Mouse (Mus musculus) urinary bladder, postnatal 14 days (tissue): Measurements from ENCODE around the gene Nfatc3.

Experiments used
- DNase-seq: peaks from one replicate; pipeline ENCODE4 v3.0.0; 2021; ENCODE audit warnings: low spot score

Gene Nfatc3

GRCm38 (mm10) chr8:106056455-106056982 is 2.1 kb upstream of the Nfatc3 start:
- DNase-seq: no peak

GRCm38 (mm10) chr8:106059613-106060371 is 1.2 kb downstream of the Nfatc3 start:
- DNase-seq: peak; percentile 58

GRCm38 (mm10) chr8:106060521-106060920 is 1.9 kb downstream of the Nfatc3 start:
- DNase-seq: no peak

- DNase-seq: no peak
These were observed 3.0 kb downstream of the Nfatc3 start for GRCm38 (mm10) chr8:106061686-106062085.

DNA sequence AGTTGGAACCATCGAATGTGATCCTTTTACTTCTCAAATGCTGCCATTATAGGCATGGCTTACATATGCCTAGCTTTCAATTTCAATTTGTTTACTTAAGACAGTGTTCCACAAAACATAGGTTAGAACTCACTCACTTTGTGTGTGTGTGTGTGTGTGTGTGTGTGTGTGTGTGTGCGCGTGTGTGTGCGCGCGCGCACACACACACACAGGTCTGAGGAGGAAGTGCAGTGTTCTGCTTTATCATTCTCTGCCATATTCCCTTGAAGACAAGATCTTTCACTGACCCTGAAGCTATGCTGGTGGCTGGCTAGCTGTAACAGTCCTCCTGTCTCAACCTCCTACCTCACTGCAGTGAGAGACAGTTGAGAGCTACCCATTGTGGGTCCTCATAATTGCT is 4.4 kb downstream of the Nfatc3 start:
- no peak for DNase-seq

DNA sequence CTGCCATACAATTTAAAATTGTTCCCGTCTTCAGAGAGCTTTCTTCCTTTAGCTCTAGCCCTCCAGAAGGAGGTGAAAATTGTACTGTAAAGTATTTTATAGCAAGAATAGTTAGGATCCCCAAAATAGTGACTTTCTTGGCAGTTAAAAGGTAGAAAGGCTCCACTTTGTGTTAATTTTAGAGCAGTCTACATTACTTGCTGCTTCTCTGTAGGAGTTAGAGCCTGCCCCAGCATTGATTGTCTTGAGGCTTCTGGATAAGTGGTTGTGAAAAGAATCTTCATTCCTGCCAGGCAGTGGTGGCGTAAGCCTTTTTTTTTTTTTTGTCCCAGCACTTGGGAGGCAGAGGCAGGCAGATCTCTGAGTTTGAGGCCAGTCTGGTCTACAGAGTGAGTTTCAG is 8.1 kb downstream of the Nfatc3 start:
- DNase-seq: no peak

DNA sequence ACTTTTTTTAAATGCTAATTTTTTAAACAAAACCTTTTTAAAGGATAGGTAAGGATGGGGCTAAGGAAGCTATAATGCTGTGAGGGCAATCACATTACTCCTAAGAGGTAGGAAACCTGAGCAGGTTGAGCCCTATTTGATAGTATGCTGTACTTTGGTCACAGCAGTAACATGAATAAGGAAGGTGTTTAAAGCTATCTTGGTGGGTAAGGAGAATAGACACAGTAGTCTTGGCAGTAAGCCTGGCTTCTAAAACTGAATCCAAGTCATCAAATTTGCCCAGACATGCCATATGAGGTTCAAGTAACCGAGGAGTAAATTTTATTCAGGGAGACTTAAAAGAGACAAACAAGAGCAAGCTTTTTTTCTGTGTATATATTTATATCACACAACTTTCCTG is 10.9 kb downstream of the Nfatc3 start:
- DNase-seq: no peak

DNA sequence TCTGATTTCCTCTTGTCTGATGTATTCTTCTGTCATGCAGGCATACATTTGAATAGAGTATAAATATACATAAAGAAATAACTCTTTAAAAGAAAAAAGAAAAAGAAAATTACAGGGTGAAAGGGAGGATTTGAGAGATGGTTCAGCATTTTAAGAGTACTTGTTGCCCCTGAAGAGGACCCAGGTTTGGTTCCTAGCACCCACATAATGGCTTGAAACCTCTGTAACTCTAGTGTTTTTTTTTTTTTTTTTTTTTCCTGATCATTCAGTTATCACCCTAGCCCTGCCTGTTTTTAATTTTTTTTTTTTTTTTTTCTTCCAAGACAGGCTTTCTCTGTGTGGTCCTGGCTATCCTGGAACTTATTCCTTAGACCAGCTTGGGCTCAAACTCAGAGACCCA is 13.5 kb downstream of the Nfatc3 start:
- DNase-seq: no peak

- no peak for DNase-seq
These were observed 15.6 kb downstream of the Nfatc3 start for GRCm38 (mm10) chr8:106074236-106074635.

- no peak for DNase-seq
These were observed 16.0 kb downstream of the Nfatc3 start for GRCm38 (mm10) chr8:106074659-106075058.

GRCm38 (mm10) chr8:106075161-106075862 is 16.7 kb downstream of the Nfatc3 start:
- no peak for DNase-seq

GRCm38 (mm10) chr8:106075863-106076174 is 17.2 kb downstream of the Nfatc3 start:
- no peak for DNase-seq

DNA sequence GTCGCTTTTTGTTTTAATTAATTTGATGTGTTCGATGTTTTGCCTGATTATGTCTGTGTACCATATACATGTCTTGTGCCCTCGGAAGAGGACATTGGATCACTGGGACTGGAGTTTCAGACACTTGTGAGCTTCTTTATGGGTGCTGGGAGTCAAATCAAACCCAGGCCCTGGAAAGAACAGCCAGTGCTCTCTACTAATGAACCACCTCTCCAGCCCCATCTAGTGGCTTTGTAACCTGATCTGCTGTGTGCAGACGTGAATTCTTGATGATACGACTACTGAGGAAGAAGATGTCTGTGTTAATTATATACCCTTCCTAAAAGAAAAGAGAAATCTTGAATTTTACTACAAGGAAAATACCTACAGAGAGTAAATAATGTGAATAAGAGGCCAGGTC is 18.0 kb downstream of the Nfatc3 start:
- DNase-seq: peak; percentile 36

DNA sequence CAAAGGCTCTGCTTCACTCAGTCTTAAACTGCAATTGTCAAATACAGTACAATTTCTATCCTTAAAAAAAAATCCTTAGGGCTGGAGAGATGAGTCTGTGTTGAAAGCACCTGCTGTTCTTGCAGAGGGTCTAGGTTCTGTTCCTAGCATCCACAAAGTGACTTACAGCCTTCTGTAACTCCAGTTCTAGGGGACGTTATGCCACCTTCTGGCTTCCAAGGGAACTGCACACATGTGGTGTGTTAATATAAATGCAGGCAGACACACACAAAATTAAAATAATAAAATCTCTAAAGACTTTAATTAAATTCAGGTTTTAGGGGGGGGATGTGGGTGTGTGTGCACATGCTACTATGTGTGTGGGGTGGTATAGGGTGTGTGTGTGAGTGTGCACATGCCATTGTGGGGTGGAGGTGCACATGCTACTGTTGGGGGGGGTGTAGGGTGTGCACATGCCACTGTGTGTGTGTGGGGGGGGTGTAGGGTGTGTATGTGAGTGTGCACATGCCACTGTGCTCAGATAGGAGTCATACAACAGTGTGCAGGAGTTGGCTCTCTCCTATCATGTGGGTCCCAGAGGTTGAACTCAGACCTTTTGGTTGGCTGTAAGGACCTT is 18.9 kb downstream of the Nfatc3 start:
- no peak for DNase-seq

- no peak for DNase-seq
These were observed 43.7 kb downstream of the Nfatc3 start for GRCm38 (mm10) chr8:106102321-106102720.

DNA sequence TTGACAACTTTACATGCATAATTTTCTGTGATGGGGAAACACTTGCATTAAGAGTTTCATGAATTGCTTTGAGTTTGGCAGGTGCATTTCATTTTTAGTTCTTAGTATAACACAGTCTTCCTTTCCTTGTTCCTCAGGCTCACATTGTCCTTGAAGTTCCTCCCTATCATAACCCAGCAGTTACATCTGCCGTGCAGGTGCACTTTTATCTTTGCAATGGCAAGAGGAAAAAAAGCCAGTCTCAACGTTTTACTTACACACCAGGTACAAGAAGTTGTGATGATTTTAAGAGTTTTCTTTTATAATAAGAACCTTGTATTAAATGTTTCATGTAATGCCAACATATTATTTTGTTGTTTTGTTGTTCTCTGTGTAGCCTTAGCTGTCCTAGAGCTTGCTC is 45.2 kb downstream of the Nfatc3 start:
- DNase-seq: no peak

DNA sequence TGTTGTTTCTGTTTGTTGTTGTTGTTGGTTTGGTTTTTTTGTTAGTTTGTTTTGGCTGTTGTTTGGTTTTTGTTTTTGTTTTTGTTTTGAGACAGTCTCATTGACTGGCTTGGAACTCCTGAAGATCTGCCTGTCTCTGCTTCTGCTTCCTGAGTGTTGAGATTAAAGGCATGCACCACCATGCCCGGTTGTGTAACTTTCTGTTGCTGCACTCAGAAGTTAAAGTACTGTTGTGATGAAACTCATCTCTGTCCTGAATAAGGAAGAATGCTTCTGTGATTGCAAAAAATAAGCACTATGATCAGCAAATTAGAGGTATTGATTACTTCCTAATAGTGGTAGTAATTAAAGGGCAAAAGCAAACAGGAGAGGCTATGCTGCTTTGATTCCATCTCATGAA is 47.6 kb downstream of the Nfatc3 start:
- no peak for DNase-seq

GRCm38 (mm10) chr8:106108080-106108479 is 49.4 kb downstream of the Nfatc3 start:
- no peak for DNase-seq

GRCm38 (mm10) chr8:106108729-106109128 is 50.1 kb downstream of the Nfatc3 start:
- peak; percentile 29 for DNase-seq

GRCm38 (mm10) chr8:106112041-106112440 is 53.4 kb downstream of the Nfatc3 start:
- DNase-seq: no peak

DNA sequence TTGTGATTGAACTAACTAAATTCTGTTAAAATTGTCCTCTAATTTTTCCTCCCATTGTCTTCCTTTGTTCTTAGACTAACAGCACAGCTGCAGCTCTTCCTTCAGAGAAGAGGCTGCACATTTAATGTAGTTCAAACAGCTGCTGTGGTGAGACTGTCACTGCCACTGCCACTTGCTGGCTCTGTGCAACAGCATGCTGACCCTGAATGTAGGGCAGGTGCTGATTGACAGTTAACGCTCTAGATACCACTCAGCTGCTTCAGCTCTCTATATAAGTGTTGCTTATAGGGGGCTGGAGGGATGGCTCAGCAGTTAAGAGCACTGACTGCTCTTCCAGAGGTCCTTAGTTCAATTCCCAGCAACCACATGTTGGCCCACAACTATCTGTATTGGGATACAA is 53.9 kb downstream of the Nfatc3 start:
- DNase-seq: no peak

DNA sequence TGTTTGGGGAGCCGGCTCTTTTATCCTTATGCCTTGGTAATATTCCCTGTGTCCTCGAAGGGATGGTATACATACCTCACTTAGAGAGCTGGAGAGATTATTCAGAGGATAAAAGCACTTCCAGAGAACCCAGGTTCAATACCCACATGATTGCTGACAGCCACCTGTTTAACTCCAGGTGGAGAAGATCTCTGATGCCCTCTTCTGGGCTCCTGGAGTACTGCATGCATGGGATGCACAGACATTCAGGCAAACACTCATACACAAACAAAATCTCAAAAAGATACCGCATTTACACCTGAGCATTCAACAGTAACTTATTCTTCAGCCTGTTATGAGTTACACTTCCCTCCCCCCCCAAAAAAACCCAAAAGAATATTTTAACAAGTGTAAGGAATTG is 57.3 kb downstream of the Nfatc3 start:
- DNase-seq: peak; percentile 21

- no peak for DNase-seq
These were observed 64.8 kb downstream of the Nfatc3 start for GRCm38 (mm10) chr8:106123443-106123842.
